Mouse (Mus musculus) A20 (cell line): ENCODE results near the gene Tmem140.

Source experiments
- DNase-seq: peaks from one replicate; pipeline ENCODE4 v3.0.0-alpha.2; 2011; ENCODE audit warnings: low read depth, low spot score

Tmem140 gene

GRCm38 (mm10) chr6:34862791-34863403 lies at the start of gene Tmem140:
TSS of gene Tmem140 (plus strand) at chr6:34863146.
- DNase-seq: peak; percentile 81

- no peak for DNase-seq
These were observed 38.5 kb upstream of the Tmem140 start for GRCm38 (mm10) chr6:34824406-34824805.

- DNase-seq: no peak
These were observed 30.6 kb upstream of the Tmem140 start for GRCm38 (mm10) chr6:34832352-34832751.

- DNase-seq: no peak
These were observed 1.3 kb upstream of the Tmem140 start for GRCm38 (mm10) chr6:34861546-34862053.

GRCm38 (mm10) chr6:34862381-34862780 lies 565 bp upstream of the Tmem140 start:
- DNase-seq: peak; percentile 69

GRCm38 (mm10) chr6:34863786-34864514 lies 1.0 kb downstream of the Tmem140 start:
- no peak for DNase-seq

- DNase-seq: no peak
These were observed 2.3 kb downstream of the Tmem140 start for GRCm38 (mm10) chr6:34865213-34865612.

- peak; percentile 69 for DNase-seq
These were observed 3.0 kb downstream of the Tmem140 start for GRCm38 (mm10) chr6:34865711-34866593.

GRCm38 (mm10) chr6:34866786-34867185 lies 3.8 kb downstream of the Tmem140 start:
- DNase-seq: peak; percentile 35

GRCm38 (mm10) chr6:34867301-34867994 lies 4.5 kb downstream of the Tmem140 start:
- peak; percentile 74 for DNase-seq

- DNase-seq: no peak
These were observed 5.0 kb downstream of the Tmem140 start for GRCm38 (mm10) chr6:34867995-34868350.

GRCm38 (mm10) chr6:34868507-34869217 lies 5.7 kb downstream of the Tmem140 start:
- DNase-seq: no peak

- peak; percentile 69 for DNase-seq
These were observed 6.4 kb downstream of the Tmem140 start for GRCm38 (mm10) chr6:34869225-34869915.

GRCm38 (mm10) chr6:34870136-34870535 lies 7.2 kb downstream of the Tmem140 start:
- DNase-seq: no peak

- no peak for DNase-seq
These were observed 7.8 kb downstream of the Tmem140 start for GRCm38 (mm10) chr6:34870724-34871123.

GRCm38 (mm10) chr6:34871929-34872328 lies 9.0 kb downstream of the Tmem140 start:
- DNase-seq: no peak

- DNase-seq: no peak
These were observed 9.9 kb downstream of the Tmem140 start for GRCm38 (mm10) chr6:34872871-34873270.

- DNase-seq: no peak
These were observed 11.4 kb downstream of the Tmem140 start for GRCm38 (mm10) chr6:34874101-34874921.

- peak; percentile 82 for DNase-seq
These were observed 12.4 kb downstream of the Tmem140 start for GRCm38 (mm10) chr6:34875268-34875761.
